Mouse (Mus musculus) G1E (cell line): ENCODE measurements around the gene Slc28a1. TPM values are rescaled to one million over a fixed set of nuclear protein-coding genes. Genes with fewer than 3 reads are reported as not detected.
A peak's percentile ranks its signal among the peaks of the same experiment; 100 is the strongest.

Experiments
- ATAC-seq: 2 replicates; pipeline ENCODE4 v1.8.0; 2016; ENCODE audit warnings: mild to moderate bottlenecking; ENCODE audit not compliant: insufficient number of reproducible peaks, poor library complexity, low FRiP score, severe bottlenecking; ENCODE audit errors: extremely low read depth
- DNase-seq: peaks from one replicate; pipeline ENCODE4 v3.0.0; 2012; ENCODE audit warnings: low spot score
- H3K27me3 ChIP-seq: 2 replicates; pipeline ENCODE4 v1.6.1; 2012; ENCODE audit warnings: mild to moderate bottlenecking, low read length, inconsistent platforms; ENCODE audit not compliant: insufficient read depth
- H3K36me3 ChIP-seq: replicated peaks from 2 replicates; pipeline ENCODE3; 2012; ENCODE audit warnings: mild to moderate bottlenecking, inconsistent platforms
- H3K4me1 ChIP-seq: 2 replicates; pipeline ENCODE4 v1.6.1; 2012; ENCODE audit warnings: low read depth, low read length, inconsistent platforms, mixed read lengths; ENCODE audit not compliant: insufficient read depth
- H3K4me3 ChIP-seq: 2 replicates; pipeline ENCODE4 v1.5.1; 2012; ENCODE audit warnings: low read depth, mild to moderate bottlenecking, inconsistent platforms, low read length, moderate library complexity, mixed read lengths
- H3K9me3 ChIP-seq: replicated peaks from 2 replicates; pipeline ENCODE4 v1.6.1; 2012; ENCODE audit warnings: inconsistent platforms
- CTCF ChIP-seq: IDR thresholded peaks from 2 replicates; pipeline ENCODE4 v1.5.1; 2012; ENCODE audit warnings: low read depth, low read length, inconsistent platforms, mixed read lengths
- GATA1 ChIP-seq: IDR thresholded peaks from 2 replicates; pipeline ENCODE4 v1.6.1; 2012; ENCODE audit warnings: borderline replicate concordance, low read length, inconsistent platforms, mixed read lengths
- GATA2 ChIP-seq: IDR thresholded peaks from 2 replicates; pipeline ENCODE4 v1.6.1; 2012; ENCODE audit warnings: low read depth, low read length, inconsistent platforms, borderline replicate concordance
- POLR2AphosphoS5 ChIP-seq: IDR thresholded peaks from 2 replicates; pipeline ENCODE4 v1.6.1; 2012; ENCODE audit warnings: low read depth, low read length, inconsistent platforms; ENCODE audit not compliant: insufficient replicate concordance
- TAL1 ChIP-seq: conservative IDR thresholded peaks from 2 replicates; pipeline ENCODE4 v1.6.1; 2012; ENCODE audit warnings: low read depth, low read length, inconsistent platforms, mixed read lengths
- polyA plus RNA-seq: library from polyadenylated mRNA; stranded (reverse); fragments of >175 nt; gene quantifications from 2 replicates; pipeline ENCODE4 v1.2.3, GENCODE M21; 2012
- total RNA-seq, 2 experiments: library from RNA; stranded (forward) in 1 of 2; stranded (reverse) in 1 of 2; fragments of 200-1000 nt in 1 of 2; fragments of >200 nt in 1 of 2; fragmentation: Nextera tagmentation in 1 of 2; gene quantifications; 2 replicates each; pipeline ENCODE4 v1.2.3; 2014 to 2017

Slc28a1 gene
- total and polyA plus RNA-seq, 3 experiments: not detected

DNA sequence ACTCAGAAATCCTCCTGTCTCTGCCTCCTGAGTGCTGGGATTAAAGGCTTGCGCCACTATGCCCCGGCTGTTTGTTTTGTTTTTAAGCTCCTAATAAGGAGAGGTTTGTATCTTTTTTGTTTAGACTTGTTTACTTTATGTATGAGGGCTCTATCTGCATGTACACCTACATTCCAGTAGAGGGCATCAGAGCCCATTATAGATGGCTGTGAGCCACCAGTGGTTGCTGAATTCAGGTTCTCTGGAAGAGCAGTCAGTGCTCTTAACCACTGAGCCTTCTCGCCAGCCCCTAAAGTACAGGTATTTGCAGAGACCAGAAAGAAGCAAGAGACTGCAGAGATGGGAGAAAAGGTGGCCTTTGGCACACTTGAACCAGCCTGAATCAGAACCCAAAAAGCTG is 52.5 kb downstream of the Slc28a1 start:
- TF ChIP-seq GATA1 (no peak), CTCF (peak; percentile 21; the same call in 1 of the 2 replicates)
- DNase-seq (no peak), ATAC-seq (no peak)
- no peaks in the 10 kb centered on the region for H3K36me3 ChIP-seq
- no peaks in the 10 kb centered on the region for H3K9me3 ChIP-seq
- H3K27me3 ChIP-seq: peaks cover 24% of the 10 kb centered on the region
- peaks cover 2% of the 10 kb centered on the region; the same call in 1 of the 2 replicates for H3K4me1 ChIP-seq
- no peak overlapping the region for H3K4me3 ChIP-seq

DNA sequence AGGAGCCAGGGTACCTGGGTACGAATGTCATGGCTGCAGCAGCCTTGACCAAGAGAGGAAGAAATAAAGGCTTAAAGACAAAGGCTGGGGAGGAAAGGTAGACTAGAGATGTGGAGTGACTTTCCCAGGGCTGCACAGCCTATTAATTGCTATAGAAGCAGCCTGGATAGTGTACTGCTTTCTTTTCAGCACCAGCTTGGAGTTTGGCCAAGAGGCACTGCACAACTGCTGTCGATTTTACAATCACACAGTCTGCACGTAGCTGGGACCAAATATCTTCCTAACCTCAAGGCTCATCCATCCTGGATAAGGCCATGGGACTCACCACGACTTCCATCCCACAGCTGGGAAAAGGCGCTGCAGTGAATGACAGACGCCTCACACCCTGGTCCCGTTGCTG is 54.8 kb downstream of the Slc28a1 start:
- ATAC-seq: no peak
- no peaks in the 10 kb centered on the region for H3K4me1 ChIP-seq
- H3K27me3 ChIP-seq: peaks cover 20% of the 10 kb centered on the region
- TF ChIP-seq POLR2AphosphoS5: no peak
- TF ChIP-seq GATA1: no peak
- no peak for TF ChIP-seq TAL1
- TF ChIP-seq GATA2: no peak
- TF ChIP-seq CTCF: no peak
- no peak overlapping the region for H3K4me3 ChIP-seq
- H3K36me3 ChIP-seq: no peaks in the 10 kb centered on the region
- no peaks in the 10 kb centered on the region for H3K9me3 ChIP-seq
- DNase-seq: no peak

DNA sequence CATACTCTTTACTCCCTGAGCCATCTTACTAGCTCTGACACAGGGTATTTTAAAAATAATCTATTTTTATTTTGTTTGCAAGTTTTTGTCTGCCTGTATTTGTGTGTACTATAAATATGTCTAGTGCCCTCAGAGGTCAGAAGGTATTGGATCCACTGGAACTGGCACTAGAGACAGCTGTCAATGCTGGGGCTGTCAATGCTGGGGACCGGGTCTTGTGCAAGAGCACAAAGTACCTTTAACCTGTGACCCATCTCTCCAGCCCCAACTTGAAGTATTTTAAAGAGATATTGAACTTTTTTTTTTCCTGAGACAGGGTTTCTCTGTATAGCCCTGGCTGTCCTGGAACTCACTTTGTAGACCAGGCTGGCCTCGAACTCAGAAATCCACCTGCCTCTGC is 59.3 kb downstream of the Slc28a1 start:
- DNase-seq: no peak
- H3K9me3 ChIP-seq: no peaks in the 10 kb centered on the region
- TF ChIP-seq TAL1 (no peak), GATA2 (no peak), CTCF (no peak), GATA1 (no peak), POLR2AphosphoS5 (no peak)
- H3K36me3 ChIP-seq: no peaks in the 10 kb centered on the region
- peaks cover 3% of the 10 kb centered on the region; the same call in 1 of the 2 replicates for H3K4me1 ChIP-seq
- H3K4me3 ChIP-seq: no peak overlapping the region
- no peak for ATAC-seq
- H3K27me3 ChIP-seq: peaks cover 18% of the 10 kb centered on the region; the same call in 1 of the 2 replicates

DNA sequence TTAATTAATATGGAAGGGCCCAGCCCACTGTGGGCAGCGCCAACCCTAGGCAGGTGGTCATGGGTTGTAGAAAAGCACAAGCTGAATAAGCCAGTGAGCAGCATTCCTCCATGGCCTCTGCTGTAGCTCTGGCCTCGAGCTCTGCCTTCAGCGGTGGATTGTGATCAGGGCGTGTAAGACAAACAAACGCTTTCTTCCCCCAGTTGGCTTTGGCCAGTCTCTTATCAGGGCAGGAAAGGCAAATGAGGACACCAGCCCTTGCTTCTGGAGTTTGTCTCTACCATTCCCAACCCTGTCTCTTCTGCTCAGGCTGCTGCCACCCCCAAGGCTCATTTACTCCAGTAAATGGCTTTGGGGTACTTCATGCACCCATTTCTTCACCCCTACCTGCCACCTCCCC is 60.1 kb downstream of the Slc28a1 start:
- Histone ChIP-seq H3K4me1 (peaks cover 3% of the 10 kb centered on the region; the same call in 1 of the 2 replicates), H3K27me3 (peaks cover 16% of the 10 kb centered on the region), H3K9me3 (no peaks in the 10 kb centered on the region), H3K36me3 (no peaks in the 10 kb centered on the region), H3K4me3 (no peak overlapping the region)
- TF ChIP-seq POLR2AphosphoS5: no peak
- TF ChIP-seq GATA1: no peak
- no peak for TF ChIP-seq GATA2
- TF ChIP-seq TAL1: no peak
- TF ChIP-seq CTCF: no peak
- DNase-seq (no peak), ATAC-seq (no peak)

DNA sequence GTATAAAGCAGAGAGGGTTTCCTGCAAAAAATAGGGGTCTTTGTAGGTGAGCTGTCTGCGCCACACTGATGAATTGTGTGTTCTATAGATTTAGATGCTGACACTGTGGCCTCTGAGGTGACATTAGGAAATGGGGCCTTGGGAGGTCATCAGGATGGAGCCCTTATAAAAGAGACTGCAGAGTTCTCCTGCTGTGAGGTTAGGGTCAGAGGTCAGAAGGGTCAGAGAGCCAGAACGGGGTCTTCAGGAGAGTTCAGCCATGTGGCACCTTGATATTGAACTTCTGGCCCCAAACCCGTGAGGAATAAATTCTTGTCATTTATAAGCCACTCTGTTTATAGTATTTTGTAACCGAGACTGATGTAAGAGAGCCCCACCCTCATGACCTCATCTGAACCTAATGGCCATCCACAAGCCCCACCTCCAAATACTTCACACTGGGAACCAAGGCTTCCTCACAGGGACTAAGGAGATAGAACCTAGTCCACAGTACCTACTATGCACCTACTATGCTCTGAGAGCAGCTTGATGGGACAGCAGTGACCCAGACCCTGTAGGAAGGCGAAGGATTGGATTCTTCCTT is 61.7 kb downstream of the Slc28a1 start:
- ATAC-seq (no peak), DNase-seq (no peak)
- Histone ChIP-seq H3K36me3 (no peaks in the 10 kb centered on the region), H3K4me1 (peaks cover 3% of the 10 kb centered on the region; the same call in 1 of the 2 replicates), H3K4me3 (no peak overlapping the region), H3K9me3 (no peaks in the 10 kb centered on the region), H3K27me3 (peaks cover 10% of the 10 kb centered on the region)
- TF ChIP-seq TAL1: no peak
- TF ChIP-seq POLR2AphosphoS5: no peak
- no peak for TF ChIP-seq CTCF
- no peak for TF ChIP-seq GATA2
- TF ChIP-seq GATA1: no peak

DNA sequence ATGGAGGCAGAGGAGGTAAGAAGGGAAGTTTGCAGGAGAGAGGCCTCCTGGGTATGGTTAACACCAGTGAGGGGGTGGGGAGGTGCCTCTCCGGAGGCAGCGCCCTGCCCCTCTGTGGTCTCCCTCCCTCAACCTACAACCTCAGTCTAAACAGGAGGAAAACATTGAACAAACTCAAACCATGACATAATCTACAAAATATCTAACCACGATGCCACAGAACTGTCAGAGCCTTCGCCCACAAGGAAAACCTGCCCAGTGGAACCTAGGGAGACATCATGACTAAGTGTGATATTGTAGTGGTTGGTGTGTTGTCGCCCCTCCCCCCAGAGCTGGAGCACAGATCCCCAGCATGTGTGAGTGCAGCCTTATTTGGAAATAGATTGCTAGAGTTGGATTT is 64.9 kb downstream of the Slc28a1 start:
- peaks cover 14% of the 10 kb centered on the region for H3K27me3 ChIP-seq
- TF ChIP-seq CTCF (no peak), GATA1 (no peak), POLR2AphosphoS5 (no peak), TAL1 (no peak), GATA2 (no peak)
- DNase-seq (no peak), ATAC-seq (no peak)
- H3K4me1 ChIP-seq: peaks cover 3% of the 10 kb centered on the region; the same call in 1 of the 2 replicates
- H3K4me3 ChIP-seq: no peak overlapping the region
- H3K36me3 ChIP-seq: no peaks in the 10 kb centered on the region
- H3K9me3 ChIP-seq: no peaks in the 10 kb centered on the region
